Mouse (Mus musculus) lung, postnatal 36 days (tissue): ENCODE results near the gene Cldn9.
A peak's percentile ranks its signal among the peaks of the same experiment; 100 is the strongest.

Experiments used
- DNase-seq: peaks from one replicate; pipeline ENCODE4 v3.0.0; 2022; ENCODE audit warnings: mixed read lengths

Cldn9 gene

GRCm38 (mm10) chr17:23683856-23684672, at the start of gene Cldn9:
Gene Cldn9, minus strand, starts transcription at chr17:23684026.
- no peak for DNase-seq

- no peak for DNase-seq
Measured at GRCm38 (mm10) chr17:23730441-23730840, 46.6 kb upstream of the Cldn9 start.

- peak; percentile 84 for DNase-seq
Measured at GRCm38 (mm10) chr17:23726758-23727142, 42.9 kb upstream of the Cldn9 start.

- DNase-seq, result peak; percentile 96
Measured at GRCm38 (mm10) chr17:23725999-23726757, 42.4 kb upstream of the Cldn9 start, which contains the start of gene Pkmyt1. Gene Pkmyt1, plus strand, starts transcription at chr17:23726336.

GRCm38 (mm10) chr17:23725477-23725876, 41.7 kb upstream of the Cldn9 start:
- DNase-seq, result no peak

GRCm38 (mm10) chr17:23722376-23723125, 38.7 kb upstream of the Cldn9 start, which contains the start of gene 1520401A03Rik:
Gene 1520401A03Rik, minus strand, starts transcription at chr17:23722783.
- DNase-seq, result no peak

GRCm38 (mm10) chr17:23721886-23722285, 38.1 kb upstream of the Cldn9 start:
- no peak for DNase-seq

GRCm38 (mm10) chr17:23719455-23719854, 35.6 kb upstream of the Cldn9 start:
- DNase-seq, result no peak

- DNase-seq, result no peak
Measured at GRCm38 (mm10) chr17:23717003-23717402, 33.2 kb upstream of the Cldn9 start.

GRCm38 (mm10) chr17:23706212-23706611, 22.4 kb upstream of the Cldn9 start:
- peak; percentile 81 for DNase-seq

- no peak for DNase-seq
Measured at GRCm38 (mm10) chr17:23705525-23706104, 21.8 kb upstream of the Cldn9 start.

- no peak for DNase-seq
Measured at GRCm38 (mm10) chr17:23704741-23705140, 20.9 kb upstream of the Cldn9 start.

- no peak for DNase-seq
Measured at GRCm38 (mm10) chr17:23703301-23703700, 19.5 kb upstream of the Cldn9 start.

- DNase-seq, result peak; percentile 97
Measured at GRCm38 (mm10) chr17:23700079-23700478, 16.3 kb upstream of the Cldn9 start.

- DNase-seq, result peak; percentile 57
Measured at GRCm38 (mm10) chr17:23699131-23700077, 15.6 kb upstream of the Cldn9 start.

- no peak for DNase-seq
Measured at GRCm38 (mm10) chr17:23695801-23696200, 12.0 kb upstream of the Cldn9 start.

- no peak for DNase-seq
Measured at GRCm38 (mm10) chr17:23694491-23694890, 10.7 kb upstream of the Cldn9 start.

GRCm38 (mm10) chr17:23683226-23683625, 600 bp downstream of the Cldn9 start:
- DNase-seq, result no peak

GRCm38 (mm10) chr17:23682530-23682929, 1.3 kb downstream of the Cldn9 start:
- DNase-seq, result no peak

GRCm38 (mm10) chr17:23682092-23682491, 1.7 kb downstream of the Cldn9 start:
- no peak for DNase-seq

- DNase-seq, result peak; percentile 20
Measured at GRCm38 (mm10) chr17:23681086-23681485, 2.7 kb downstream of the Cldn9 start.
